Mouse (Mus musculus) neural tube, embryonic 14.5 days (tissue): ENCODE measurements around the gene Il22. TPM values are rescaled to one million over a fixed set of nuclear protein-coding genes. Genes with fewer than 3 reads are reported as not detected.
"Not testable (repeated sequence)": the region's sequence is repeated elsewhere in the genome, so short reads cannot be mapped to it uniquely, and the experiment has no call there.

Experiments
- ATAC-seq: fragments of 200-750 bp; cut with Nextera tagmentation; 2 replicates; pipeline ENCODE4 v1.8.0; 2017; ENCODE audit warnings: low read depth, mild to moderate bottlenecking, moderate TSS enrichment, moderate library complexity
- H3K27ac ChIP-seq: fragments of 300-500 bp; sonication (generic); 2 replicates; pipeline ENCODE4 v1.5.1; 2014; ENCODE audit warnings: low read depth, mild to moderate bottlenecking, control low read depth, low read length, moderate library complexity, mixed read lengths
- H3K27me3 ChIP-seq: fragments of 300-500 bp; sonication (generic); 2 replicates; pipeline ENCODE4 v1.6.1; 2014; ENCODE audit warnings: low read length; ENCODE audit not compliant: control insufficient read depth, insufficient read depth
- H3K36me3 ChIP-seq: fragments of 300-500 bp; sonication (generic); 2 replicates; pipeline ENCODE4 v1.6.1; 2014; ENCODE audit warnings: low read length, mixed read lengths; ENCODE audit not compliant: control insufficient read depth, insufficient read depth
- H3K4me1 ChIP-seq: fragments of 300-500 bp; sonication (generic); 2 replicates; pipeline ENCODE4 v1.6.1; 2014; ENCODE audit warnings: low read length; ENCODE audit not compliant: control insufficient read depth, insufficient read depth
- H3K4me2 ChIP-seq: fragments of 300-500 bp; sonication (generic); 2 replicates; pipeline ENCODE4 v1.6.1; 2014; ENCODE audit warnings: mild to moderate bottlenecking, low read depth, low read length, control low read depth
- H3K4me3 ChIP-seq: fragments of 300-500 bp; sonication (generic); 2 replicates; pipeline ENCODE4 v1.5.1; 2014; ENCODE audit warnings: low read depth, low read length, control low read depth, mixed read lengths
- H3K9ac ChIP-seq: fragments of 300-500 bp; sonication (generic); replicated peaks from 2 replicates; pipeline ENCODE4 v1.6.1; 2014; ENCODE audit warnings: low read depth, mild to moderate bottlenecking, control low read depth, low read length, mixed read lengths
- H3K9me3 ChIP-seq: fragments of 300-500 bp; sonication (generic); 2 replicates; pipeline ENCODE4 v1.6.1; 2016; ENCODE audit warnings: low read length; ENCODE audit not compliant: control insufficient read depth
- WGBS: fragments of 180-500 bp; shearing (Covaris S2); extraction: QIAGEN DNeasy Blood & Tissue Kit; methylation state at CpG from one replicate; pipeline ENCODE4 v1.1.7; 2014; 5-methylcytosine and 5-hydroxymethylcytosine counted together
- polyA plus RNA-seq: library from polyadenylated mRNA; unstranded; fragments of >200 nt; fragmentation: Nextera tagmentation; extraction: Ambion mirVana; gene quantifications from 2 replicates; pipeline ENCODE4 v1.2.1, GENCODE M21; 2014

Il22 gene
- polyA plus RNA-seq = 0.24 TPM in 1 of 2 replicates, not detected in the other

- no peak within 1 kb of the TSS for H3K4me2 ChIP-seq
- H3K36me3 ChIP-seq = no peaks in the 10 kb centered on the region
- no peaks in the 10 kb centered on the region for H3K27me3 ChIP-seq
- H3K9ac ChIP-seq = no peak within 1 kb of the TSS
- no peak for ATAC-seq
- no peaks in the 10 kb centered on the region for H3K4me1 ChIP-seq
- no peak within 1 kb of the TSS for H3K4me3 ChIP-seq
- no peaks in the 10 kb centered on the region for H3K9me3 ChIP-seq
- H3K27ac ChIP-seq = no peak within 1 kb of the TSS
- 95% methylated on average over 4 of the region's 4 CpGs for WGBS
Observed at GRCm38 (mm10) chr10:118204642-118205041, at the start of gene Il22. TSS of gene Il22 (plus strand) at chr10:118204942.

DNA sequence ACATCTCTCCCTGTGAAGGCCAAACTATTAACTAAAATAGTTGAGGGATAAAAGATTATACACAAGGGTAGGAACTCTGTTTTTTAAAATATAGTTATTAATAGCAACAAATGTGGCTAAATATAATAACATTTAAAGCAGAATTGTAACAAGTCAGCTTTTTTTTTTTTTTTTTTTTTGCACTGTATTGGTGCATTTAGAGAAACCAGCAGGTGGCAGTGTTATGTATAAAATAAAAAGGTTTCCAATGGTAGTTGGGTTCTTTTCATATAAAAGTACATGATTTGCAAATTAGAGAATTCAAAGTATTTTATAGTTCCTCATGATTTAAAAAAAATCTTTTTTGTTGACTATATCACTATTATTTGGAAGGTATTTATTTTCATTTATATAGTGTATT, 48.8 kb upstream of the Il22 start:
- no peaks in the 10 kb centered on the region for H3K4me1 ChIP-seq

GRCm38 (mm10) chr10:118161131-118161530, 43.6 kb upstream of the Il22 start:
- 87% methylated on average over 2 of the region's 2 CpGs for WGBS
- no peak overlapping the region for H3K9ac ChIP-seq
- no peak overlapping the region for H3K27ac ChIP-seq
- H3K4me1 ChIP-seq = no peaks in the 10 kb centered on the region
- H3K4me2 ChIP-seq = no peak overlapping the region
- H3K4me3 ChIP-seq = no peak overlapping the region
- H3K9me3 ChIP-seq = no peaks in the 10 kb centered on the region
- H3K36me3 ChIP-seq = peaks cover 34% of the 10 kb centered on the region
- ATAC-seq = no peak
- no peaks in the 10 kb centered on the region for H3K27me3 ChIP-seq

More for the DNA sequence above, 48.8 kb upstream of the Il22 start:
- H3K4me3 ChIP-seq = no peak overlapping the region
- no peak overlapping the region for H3K4me2 ChIP-seq
- H3K36me3 ChIP-seq = peaks cover 29% of the 10 kb centered on the region
- H3K27ac ChIP-seq = no peak overlapping the region
- H3K9me3 ChIP-seq = no peaks in the 10 kb centered on the region
- no peaks in the 10 kb centered on the region for H3K27me3 ChIP-seq
- ATAC-seq = no peak
- H3K9ac ChIP-seq = no peak overlapping the region

- 60% methylated on average over 12 of the region's 12 CpGs for WGBS
- no peaks in the 10 kb centered on the region for H3K27me3 ChIP-seq
Observed at GRCm38 (mm10) chr10:118169212-118169611, 35.5 kb upstream of the Il22 start.

GRCm38 (mm10) chr10:118172416-118172815, 32.3 kb upstream of the Il22 start:
- no peak overlapping the region for H3K4me3 ChIP-seq
- no peaks in the 10 kb centered on the region for H3K36me3 ChIP-seq
- ATAC-seq = no peak
- no peaks in the 10 kb centered on the region for H3K4me1 ChIP-seq
- no peak overlapping the region for H3K27ac ChIP-seq
- WGBS = 81% methylated on average over 8 of the region's 8 CpGs
- no peak overlapping the region for H3K9ac ChIP-seq
- no peak overlapping the region for H3K4me2 ChIP-seq
- H3K9me3 ChIP-seq = no peaks in the 10 kb centered on the region
- no peaks in the 10 kb centered on the region for H3K27me3 ChIP-seq

More at GRCm38 (mm10) chr10:118169212-118169611, 35.5 kb upstream of the Il22 start:
- Histone ChIP-seq H3K9me3 (no peaks in the 10 kb centered on the region), H3K36me3 (no peaks in the 10 kb centered on the region), H3K9ac (no peak overlapping the region), H3K4me1 (no peaks in the 10 kb centered on the region), H3K4me3 (no peak overlapping the region), H3K4me2 (no peak overlapping the region), H3K27ac (no peak overlapping the region)
- no peak for ATAC-seq

GRCm38 (mm10) chr10:118172876-118173275, 31.9 kb upstream of the Il22 start:
- H3K27me3 ChIP-seq = no peaks in the 10 kb centered on the region
- no peak overlapping the region for H3K4me3 ChIP-seq
- WGBS = 95% methylated on average over 3 of the region's 3 CpGs
- no peak for ATAC-seq
- H3K27ac ChIP-seq = no peak overlapping the region
- no peak overlapping the region for H3K4me2 ChIP-seq
- H3K4me1 ChIP-seq = no peaks in the 10 kb centered on the region
- H3K9me3 ChIP-seq = no peaks in the 10 kb centered on the region
- H3K36me3 ChIP-seq = no peaks in the 10 kb centered on the region
- H3K9ac ChIP-seq = no peak overlapping the region

DNA sequence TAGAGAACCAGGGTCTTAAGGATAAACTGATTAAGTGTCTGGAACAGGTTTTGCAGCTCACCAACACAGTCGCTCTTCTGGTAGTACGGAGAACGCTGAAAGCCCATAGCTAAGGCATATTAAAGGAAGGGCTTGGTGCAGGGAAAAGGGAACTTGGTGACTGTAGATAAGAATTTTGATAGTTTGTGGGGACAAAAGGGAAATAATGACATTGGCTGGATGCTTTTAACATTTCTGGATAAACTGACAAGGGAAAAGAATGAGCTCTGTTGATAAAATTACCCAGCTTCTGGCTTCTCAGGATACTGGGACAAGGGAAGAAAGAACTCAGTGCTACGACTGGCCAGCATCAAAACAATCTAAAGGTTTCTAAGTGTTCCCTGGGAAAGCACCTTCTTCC, 29.2 kb upstream of the Il22 start:
- not testable (repeated sequence) for H3K27me3 ChIP-seq, H3K4me2 ChIP-seq, H3K9me3 ChIP-seq, H3K4me3 ChIP-seq, ATAC-seq, H3K9ac ChIP-seq, H3K36me3 ChIP-seq, H3K27ac ChIP-seq, H3K4me1 ChIP-seq
- WGBS = 96% methylated on average over 4 of the region's 4 CpGs

- Histone ChIP-seq H3K27ac (no peak overlapping the region), H3K4me3 (no peak overlapping the region), H3K27me3 (no peaks in the 10 kb centered on the region), H3K9ac (no peak overlapping the region), H3K4me2 (no peak overlapping the region), H3K4me1 (no peaks in the 10 kb centered on the region), H3K9me3 (no peaks in the 10 kb centered on the region), H3K36me3 (no peaks in the 10 kb centered on the region)
- 83% methylated on average over 10 of the region's 10 CpGs for WGBS
- no peak for ATAC-seq
Observed at GRCm38 (mm10) chr10:118178735-118179151, 26.0 kb upstream of the Il22 start.

GRCm38 (mm10) chr10:118179265-118179664, 25.5 kb upstream of the Il22 start:
- no peak overlapping the region for H3K4me2 ChIP-seq
- 91% methylated on average over 11 of the region's 11 CpGs for WGBS
- ATAC-seq = no peak
- H3K36me3 ChIP-seq = no peaks in the 10 kb centered on the region
- H3K9ac ChIP-seq = no peak overlapping the region
- H3K27me3 ChIP-seq = no peaks in the 10 kb centered on the region
- H3K9me3 ChIP-seq = no peaks in the 10 kb centered on the region
- H3K4me1 ChIP-seq = no peaks in the 10 kb centered on the region
- H3K4me3 ChIP-seq = no peak overlapping the region
- no peak overlapping the region for H3K27ac ChIP-seq

DNA sequence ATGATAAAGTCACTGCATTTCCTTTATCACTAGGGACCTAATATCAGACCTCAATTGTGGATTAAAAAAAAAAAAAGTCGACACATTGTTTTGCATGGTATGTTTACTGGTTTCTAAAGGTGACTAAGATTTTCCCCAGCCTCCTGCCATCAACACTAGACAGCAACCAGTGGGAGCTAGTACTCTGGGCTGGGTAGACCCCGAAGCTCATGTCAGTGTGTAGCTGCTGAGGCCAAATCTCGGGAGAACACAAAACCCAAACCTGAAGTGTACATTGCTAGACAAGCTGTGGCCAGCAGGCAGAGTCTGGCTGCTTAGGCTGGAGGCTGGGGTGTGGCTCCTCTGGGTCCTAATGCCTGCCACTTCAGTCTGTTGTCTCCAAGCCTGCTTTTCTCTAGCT, 9.6 kb upstream of the Il22 start:
- 41% methylated on average over 3 of the region's 3 CpGs for WGBS
- H3K36me3 ChIP-seq, H3K27me3 ChIP-seq, H3K9ac ChIP-seq, H3K4me1 ChIP-seq, H3K4me2 ChIP-seq, H3K27ac ChIP-seq, ATAC-seq, H3K9me3 ChIP-seq, H3K4me3 ChIP-seq: not testable (repeated sequence)
